Mouse (Mus musculus) WW6 (cell line): Measurements from ENCODE around the gene Atp6v0a4.

Experiments used
- DNase-seq: peaks from one replicate; pipeline ENCODE4 v3.0.0-alpha.2; 2013; ENCODE audit warnings: low read depth, low spot score

Atp6v0a4 gene

DNA sequence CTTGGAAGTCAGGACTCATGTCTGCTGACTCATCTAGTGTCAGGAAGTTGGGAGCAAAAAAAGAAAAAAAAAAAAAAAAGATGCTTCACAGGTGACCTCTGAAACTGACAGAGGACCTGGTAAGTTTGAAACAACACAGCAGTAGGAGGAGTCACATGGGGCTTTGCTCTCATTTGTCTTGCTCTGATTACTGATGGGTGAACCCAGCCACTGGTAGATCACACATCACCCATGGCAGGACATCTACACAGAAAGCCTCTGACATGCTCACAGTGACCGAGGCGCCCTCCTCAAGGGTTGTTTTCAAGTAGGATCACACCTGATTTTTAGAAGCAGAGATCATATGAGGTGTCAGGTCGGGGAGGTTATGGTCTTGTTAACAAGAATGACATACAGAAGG, 1.1 kb upstream of the Atp6v0a4 start:
- no peak for DNase-seq

DNA sequence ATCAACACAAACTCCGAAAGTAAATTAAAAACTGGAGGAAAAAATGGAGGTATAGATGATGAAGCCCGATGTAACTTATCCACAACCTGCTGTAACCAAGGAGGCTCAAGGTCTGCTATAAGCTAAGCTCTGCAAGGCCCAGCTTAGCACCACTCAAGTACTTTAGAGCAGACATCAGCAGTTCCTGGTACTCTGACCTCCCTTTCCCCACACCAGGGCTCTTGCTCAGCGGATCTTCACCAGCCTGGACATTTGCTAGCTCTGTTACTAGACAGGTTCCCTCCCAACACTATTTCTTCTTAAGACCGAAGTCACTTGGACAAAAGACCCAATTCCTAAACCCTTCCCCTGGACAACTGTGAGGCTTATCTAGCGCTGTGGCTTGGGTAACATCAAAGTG, 496 bp upstream of the Atp6v0a4 start:
- DNase-seq = no peak

DNA sequence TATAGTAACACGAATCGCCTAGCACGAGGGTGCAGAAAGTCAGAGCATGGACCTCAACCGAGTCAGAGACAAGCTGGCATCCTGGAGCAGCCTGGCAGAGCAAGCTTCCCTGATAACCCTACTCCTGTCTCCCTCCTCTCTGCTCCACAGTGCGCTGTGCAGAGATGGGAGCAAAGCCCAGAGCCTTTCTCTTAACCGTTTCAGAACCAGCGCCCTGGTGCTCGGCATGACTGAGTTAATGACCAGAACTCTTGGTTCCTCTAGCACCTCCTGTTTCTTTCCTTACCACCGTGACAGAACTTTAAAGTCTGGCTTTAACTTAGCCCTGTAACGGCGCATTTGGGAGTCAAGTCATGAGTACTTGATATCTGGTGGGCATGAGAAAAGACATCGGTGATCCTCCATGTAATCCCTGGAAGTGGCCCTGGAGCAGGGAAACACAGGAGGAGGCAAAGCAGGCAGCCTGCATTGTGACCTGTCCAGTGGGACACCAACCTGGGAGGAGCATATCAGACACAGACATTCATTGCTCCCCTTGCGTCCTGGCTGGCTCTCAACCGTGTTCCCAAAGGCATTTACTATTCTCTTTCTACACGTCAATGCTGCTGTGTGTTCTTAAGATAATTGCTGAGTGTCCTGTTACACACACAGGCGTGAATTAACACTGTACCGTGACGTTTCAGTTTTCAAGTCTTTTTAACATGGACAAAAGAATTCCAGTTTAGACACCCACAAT, 747 bp downstream of the Atp6v0a4 start:
- DNase-seq = no peak

DNA sequence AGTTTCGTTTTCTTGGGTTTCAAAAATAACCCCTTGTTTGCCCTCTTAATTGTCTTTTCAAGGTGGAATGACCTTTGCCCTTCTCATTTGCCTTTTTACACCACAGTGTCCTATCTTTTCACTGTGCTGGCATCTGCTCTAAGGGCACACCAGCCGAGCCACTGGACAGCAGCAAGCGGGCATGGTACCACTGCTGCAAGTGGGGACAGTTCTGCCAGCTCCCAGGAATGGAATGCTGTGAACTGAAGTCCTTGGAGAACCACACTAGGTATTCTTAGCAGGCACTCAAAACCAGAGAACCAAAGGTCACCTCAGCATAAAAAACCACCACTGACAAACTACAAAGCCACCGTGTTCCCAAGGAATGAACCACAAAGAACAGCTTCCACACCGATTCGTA, 1.6 kb downstream of the Atp6v0a4 start:
- DNase-seq = no peak

DNA sequence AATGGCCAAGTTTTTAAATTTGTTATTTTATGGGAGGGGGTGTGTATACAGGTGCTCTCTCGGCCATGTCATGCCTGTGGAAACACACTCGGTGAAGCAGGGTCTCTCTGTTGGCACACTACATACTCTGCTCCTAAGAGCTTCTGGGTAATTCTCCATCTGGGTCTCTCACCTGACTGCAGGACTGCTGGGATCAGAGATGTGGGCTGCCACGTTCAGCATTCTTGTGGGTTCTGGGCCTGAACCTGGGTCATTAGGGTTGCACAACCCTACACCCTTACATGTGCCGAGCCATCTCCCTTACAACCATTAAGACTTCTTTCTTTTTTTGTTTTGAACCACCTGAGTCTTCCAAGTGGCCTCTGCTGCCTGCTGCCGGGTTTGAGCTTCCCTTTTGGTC, 2.5 kb downstream of the Atp6v0a4 start:
- DNase-seq = no peak

DNA sequence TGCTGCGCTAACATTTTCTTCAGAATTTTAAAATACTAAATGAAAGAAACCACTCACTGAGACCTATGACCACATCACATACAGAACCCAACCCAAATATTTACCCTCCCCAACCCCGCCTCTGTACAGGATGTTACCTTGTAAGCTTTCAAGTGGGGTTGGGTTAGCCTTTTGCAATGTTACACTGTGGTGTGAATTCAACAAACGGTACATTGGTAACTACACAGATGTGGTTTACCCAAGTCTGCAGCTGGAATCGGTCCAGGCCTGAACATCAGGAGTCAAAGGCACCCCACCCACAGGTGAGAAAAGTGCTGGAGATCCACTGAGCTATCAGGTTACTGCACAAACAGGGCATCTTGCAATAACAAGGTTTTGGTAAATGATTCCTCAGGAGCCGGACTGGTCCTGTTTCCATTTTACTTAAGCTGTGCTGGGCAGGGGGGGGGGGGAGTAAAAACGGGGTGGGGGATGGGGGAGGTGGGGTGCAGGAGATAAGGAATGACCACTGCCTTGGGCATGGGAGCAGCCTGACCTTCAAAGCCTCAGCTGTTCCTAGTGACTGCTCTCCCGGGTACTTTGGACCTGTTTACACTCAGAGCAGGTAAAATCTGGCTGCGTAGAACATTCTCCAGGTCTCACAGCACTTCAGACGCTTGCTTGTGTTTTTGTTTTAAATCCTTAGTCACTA, 3.6 kb downstream of the Atp6v0a4 start:
- DNase-seq = no peak

DNA sequence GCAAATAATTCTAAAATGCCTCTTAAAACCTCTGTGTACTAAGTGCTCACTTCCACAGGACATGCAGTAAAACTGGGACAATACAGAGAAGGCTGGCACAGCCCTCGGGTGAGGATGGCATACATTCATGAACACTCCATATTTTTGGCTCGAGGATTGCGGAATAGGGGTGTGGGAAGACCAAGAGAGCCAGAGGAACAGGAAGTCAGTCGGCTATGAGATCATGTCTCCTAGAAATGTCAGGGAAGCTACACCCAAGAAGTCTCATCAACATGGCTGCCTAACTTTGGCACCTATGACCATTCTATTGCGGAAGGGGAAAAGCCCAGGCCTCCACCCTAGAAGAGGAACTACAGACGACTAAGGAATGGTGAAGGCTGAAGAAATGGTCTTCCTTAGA, 6.0 kb downstream of the Atp6v0a4 start:
- DNase-seq = no peak

DNA sequence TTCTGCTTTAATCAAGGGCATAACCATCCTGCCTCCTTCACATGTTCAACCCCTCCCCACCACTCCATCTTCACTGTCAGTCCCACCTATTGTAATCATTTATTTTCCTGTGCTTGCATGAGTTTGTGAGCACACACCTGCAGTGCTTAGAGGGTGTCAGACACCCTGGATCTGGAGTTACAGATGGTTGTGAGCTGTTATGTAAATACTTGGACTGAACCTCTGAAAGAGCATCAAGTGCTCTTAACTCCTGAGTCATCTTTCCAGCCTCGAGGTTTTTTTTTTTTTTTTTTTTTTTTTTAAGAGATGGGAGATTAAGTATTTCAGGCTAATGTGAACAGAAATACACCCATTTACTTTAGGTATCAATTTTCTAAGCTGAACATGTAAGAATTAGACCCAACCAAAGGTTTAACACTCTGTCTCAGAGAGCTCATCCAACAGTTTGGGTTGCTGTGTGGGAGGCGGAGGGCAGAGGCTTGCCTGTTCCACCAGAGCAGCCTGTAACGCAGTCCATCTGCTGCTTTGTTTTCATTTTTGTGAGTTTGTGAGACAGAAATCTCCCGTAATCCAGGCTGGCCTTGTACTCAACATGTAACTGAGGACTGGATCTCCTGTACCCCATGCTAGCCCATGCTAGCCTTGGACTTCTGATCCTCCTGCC, 8.1 kb downstream of the Atp6v0a4 start:
- DNase-seq = no peak

DNA sequence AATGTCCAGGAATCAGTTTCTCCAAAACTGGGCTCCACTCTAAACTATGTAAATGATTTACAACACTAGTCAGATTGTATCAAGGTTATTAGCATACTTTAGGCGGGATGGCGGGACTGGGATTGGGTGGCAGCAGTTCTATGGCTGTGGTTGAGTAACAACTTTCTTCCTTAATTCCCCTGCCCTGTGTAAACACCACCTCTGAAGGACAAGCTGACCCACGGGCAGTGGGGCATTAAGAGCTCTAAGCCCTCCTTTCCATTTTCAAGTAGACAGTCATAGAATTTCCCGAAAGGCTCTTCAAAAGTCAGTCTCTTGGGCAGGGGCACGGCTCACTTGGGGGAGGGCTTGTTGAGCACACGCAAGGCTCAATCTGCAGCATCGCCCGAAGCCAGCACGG, 13.5 kb downstream of the Atp6v0a4 start:
- DNase-seq = no peak

DNA sequence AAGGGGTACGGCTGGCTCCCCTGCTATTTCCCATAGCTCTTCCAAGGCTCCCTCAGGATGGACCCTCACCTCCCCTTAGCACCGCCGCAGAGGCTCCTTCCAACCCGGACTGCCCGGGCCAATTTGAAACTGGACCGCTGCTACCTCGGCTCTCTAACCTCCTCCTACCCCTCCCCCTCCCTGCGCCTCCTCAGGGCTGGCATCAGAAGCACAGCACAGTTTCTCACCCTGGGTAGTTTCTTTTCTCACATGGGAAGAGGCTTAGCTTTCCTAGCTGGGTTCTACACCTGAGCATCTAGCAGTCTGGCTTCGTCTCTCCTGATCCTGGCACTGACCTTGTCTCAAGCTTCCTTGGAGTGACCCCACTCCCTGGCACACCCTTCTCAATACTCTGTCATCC, 14.5 kb downstream of the Atp6v0a4 start:
- no peak for DNase-seq

DNA sequence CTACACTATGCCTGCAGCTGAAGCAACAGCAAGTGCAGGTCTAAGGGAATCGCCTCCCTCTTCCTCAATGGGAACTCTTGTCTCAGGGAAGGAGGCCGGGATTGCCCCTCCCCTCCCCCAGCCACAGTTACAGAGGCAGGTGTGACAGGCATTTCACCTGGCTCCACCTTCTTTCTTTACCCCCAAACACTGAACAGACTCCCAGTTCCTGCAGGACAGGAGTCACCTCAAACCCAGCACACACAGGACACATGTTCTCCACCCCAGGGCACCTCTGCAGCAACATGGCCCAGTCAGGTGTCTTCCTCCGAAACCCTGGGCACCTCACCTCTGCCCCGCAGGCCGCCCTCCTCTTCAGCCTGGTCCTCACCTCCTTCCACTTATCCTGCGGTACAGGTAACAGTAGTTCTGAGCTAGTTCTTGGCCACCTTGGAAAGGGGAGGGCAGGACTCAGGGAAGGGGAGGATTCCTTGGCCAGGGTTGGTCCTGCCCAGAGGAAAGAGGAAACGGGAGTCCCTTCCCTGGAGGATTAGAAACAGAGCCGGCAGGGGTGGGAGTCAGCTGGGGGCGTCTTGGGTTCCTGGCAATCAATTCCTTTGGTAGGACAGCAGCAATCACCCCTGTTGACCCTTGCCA, 15.1 kb downstream of the Atp6v0a4 start, which contains the start of gene Tmem213:
Gene Tmem213 (plus strand): TSS at position 96 of the 636 bp plus-strand sequence.
- no peak for DNase-seq

DNA sequence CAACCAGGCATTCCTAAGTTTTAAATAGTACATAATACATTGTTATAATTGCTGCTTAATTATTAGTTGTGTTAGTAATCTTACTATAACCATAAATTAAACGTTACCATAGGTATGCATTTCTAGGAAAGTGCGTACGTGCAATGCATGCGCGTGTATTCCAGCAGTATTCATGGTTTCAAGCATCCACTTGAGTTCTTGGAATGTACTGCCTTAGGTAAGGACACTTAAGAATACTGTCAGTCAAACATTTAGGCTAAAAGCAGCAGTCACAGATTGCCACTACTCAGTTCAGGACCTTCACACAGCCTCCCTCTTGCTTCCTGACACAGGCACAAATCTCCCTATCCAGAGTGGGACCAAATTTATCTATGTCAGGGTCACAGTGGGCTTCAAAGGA, 15.9 kb downstream of the Atp6v0a4 start:
- DNase-seq = no peak

DNA sequence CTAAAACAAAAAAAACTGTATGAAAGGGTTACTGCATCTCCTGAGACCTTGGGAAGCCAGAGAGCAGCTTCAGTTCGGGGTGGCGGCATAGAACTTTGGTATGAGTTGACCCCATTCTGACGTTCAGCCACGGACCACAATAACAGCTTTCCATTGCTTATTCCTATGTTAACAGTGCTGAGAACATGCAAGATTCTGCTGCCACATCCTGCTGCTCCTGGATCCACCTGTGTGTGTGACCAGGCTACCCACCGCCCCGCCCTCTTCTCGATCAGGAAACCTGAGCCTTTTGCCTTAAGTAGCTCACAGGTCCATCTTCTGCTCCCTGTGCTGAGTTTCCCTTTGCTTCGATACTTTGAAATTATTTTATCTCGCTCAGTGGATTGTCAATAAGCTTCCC, 18.5 kb downstream of the Atp6v0a4 start:
- DNase-seq = no peak

DNA sequence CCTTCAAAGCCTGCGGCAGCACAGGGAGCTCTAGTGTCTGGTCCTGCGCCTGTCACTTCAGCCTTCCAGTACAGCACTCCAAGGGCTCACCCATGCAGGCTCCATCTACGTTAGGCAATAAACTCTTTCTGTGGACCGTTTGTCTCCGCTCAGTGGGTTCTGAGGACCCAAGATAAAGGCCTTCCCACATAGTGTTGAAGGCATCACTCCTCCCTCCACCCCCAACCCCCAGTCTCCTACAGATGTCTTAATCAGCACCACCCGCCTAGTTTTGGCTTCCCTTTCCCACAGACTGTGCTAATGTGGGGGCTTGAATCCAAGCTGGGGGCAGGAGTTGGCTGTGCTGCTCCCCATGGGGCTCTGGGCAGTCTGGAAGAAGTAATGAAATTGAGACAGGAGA, 20.6 kb downstream of the Atp6v0a4 start:
- no peak for DNase-seq

DNA sequence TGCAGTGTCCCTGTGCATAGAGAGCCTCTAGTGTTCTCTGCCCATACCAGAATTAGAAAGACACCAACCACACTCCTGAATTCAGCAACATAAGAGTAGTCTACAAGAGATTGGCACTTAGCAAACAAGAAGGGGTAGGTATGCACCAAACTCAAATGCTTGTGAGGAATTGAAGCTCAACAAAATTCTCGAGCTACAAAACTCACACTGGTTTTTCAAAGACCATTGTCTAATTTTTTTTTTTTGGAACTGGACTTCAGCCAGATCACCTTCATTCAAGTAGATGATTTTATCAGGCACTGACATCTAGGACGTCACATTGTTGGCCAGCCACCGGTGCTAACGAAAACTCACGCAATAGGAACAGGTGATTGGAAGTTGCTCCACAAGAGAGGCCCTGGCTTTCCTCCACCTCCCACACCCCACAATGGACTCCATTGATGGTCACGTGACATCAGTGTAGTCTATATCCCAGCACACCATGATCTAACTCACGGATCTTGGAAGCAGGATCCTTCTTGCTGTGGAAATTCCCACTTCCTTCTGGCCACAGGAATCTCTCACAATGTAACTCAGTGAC, 22.1 kb downstream of the Atp6v0a4 start:
- DNase-seq = no peak

DNA sequence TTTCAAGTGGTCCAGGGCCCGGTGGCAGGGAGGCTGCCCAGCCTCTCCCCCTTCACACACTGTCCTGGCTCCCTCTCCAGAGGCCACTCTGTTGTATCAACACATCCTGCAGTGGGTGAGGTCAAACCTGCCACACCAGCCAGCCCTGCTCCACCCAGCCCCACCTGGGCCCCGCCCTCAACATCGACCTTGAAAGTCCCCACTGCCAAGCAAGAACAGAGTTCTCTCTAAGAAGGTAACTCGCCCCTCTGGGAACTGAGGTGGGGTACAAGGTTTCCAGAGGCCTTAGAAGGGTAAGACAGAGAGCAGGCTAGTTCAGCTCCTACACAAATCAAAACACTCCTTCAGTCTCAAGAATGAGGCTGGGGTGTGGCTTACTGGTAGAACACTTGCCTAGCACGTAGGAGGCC, 27.4 kb downstream of the Atp6v0a4 start:
- DNase-seq = no peak

DNA sequence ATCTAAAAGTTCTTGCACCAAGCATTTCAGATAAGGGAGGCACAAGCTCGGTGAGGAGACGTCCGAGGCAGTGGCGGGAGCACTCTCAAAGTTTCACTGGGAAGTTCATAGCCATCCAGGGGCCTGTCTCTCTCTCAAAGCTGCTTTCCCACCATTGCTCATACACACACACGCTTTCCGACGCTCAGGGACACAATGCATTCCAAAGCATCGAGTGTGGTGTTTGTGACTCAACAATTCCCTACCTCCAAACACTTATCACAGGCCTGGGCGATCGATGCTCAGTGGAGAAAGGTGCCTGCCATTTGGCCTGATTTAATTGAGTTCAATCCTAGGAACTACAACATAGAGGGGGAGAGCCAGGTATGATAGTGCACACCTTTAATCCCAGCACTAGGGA, 29.7 kb downstream of the Atp6v0a4 start:
- no peak for DNase-seq

DNA sequence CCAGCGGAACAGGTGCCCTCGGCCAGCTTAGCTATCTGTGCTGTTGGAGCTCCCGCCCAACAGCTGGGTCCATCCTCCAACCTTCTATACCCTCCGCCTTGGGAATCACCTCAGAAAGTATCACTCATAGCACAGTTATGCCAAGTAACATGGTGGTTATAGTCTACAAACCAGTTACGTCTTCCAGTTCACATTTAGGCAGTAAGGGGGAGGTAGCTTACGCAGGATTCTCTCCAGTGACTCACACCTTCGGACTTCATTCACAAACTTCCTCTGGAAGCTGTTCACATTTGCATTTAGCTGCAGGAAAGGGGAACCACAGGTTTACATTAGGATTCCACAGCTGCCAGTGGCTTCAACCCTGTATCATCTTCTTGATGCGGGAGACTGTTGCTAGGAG, 31.8 kb downstream of the Atp6v0a4 start:
- no peak for DNase-seq

DNA sequence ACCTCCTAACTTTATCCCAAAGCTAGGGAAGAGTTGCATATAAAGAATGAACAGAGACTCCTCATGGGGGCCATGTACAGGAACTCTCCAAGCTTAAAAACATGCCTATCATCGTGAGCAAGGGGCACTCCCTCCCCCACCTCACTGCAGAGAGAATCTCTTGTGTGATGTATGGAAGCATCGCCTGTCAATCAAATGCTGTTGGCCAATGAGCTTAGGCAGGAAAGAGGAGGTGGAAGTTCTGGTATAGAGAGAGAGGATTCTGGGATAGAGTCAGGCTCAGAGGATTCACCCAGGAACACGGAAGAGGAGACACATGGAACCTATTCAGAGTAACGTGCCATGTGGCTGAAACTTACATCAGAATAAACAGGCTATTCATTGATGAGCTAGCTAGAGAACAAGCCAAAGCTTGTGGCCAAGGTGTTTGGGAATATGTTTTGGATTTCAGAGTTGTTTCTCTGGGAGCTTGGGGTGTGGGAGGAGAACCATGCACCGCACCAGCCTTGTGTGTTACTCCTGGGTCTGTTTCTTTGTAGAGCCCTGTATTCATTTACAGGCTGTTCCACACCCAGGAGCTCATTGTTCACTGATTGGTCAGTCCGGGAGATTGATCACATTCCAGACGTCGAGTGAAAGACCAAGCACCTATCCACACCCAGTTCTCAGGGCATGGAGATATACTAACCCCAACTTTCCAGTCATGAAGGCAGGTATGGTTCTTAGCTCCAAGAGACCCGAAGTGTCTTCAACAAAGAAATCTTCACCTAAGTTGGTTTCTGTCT, 37.0 kb downstream of the Atp6v0a4 start:
- DNase-seq = no peak

DNA sequence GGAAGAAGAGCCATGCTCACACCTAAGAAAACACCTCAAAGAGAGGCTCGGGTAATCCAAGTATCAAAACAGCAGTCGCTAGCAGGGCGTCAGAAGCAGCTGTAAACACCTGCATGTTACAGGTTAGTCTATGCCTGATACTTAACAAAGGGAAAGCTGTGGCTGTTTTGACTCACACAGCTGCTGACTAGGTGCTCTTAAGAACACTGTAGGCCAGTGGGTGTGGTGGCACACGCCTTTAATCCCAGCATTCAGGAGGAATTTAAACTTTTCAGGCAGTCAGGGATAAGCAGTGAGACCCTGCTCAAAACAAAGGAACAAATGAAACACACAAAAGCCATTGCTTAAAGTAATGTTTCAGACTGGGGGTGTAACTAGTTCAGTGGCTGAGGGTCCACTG, 41.2 kb downstream of the Atp6v0a4 start:
- no peak for DNase-seq

DNA sequence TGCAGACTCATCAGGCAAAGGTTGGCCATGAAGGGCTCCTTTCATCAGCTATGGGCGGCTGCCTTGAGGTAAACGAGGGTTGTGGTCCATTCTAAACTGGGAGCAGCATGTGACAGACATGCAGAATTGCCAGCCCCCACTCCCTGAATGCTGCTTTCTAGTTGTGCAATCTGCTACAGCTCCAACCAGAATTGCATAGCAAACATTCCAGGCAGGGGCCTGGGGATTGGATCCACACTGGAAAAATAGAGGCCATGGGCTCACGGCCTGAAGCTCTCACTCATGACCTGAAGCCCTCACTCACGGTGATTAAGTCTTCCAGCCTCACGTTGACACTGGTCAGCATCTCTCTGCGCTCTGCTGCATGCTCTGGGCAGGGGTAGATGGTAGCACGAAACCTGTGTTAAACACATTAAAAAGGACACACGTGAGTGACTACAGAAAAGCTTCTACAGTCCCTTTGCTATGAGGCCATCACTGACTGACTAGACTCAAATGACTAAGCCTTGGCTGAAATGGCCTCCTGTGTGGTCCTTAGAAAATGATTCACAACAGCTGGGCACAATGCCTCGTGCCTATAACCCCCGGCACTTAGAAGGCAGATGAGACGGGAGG, 42.6 kb downstream of the Atp6v0a4 start:
- DNase-seq = no peak
